Mouse (Mus musculus): ENCODE data around the gene Galnt17. TPM values are rescaled to one million over a fixed set of nuclear protein-coding genes. Genes with fewer than 3 reads are reported as not detected.

The Galnt17 gene
- polyA plus RNA-seq, 1 experiment from 2014 or later = 5.8 TPM

DNA sequence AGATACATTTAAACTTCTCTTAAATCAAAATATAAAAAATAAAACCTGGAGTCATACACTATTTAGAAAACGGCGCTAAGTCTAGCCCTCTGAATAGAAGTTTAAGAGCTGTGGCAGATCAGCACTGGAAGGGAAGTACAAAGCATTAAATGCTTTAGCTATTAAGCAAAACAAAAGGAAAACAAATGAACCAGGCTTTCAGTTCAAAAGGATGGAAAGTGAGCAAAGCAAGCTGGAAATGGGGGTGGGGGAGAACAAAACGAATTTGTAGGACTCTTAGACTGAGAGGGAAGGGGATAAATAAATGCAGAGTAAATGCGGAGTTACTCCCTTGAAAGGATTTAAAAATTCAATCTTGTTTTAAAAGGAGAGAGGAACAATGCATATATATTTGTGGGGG is 259.8 kb downstream of the Galnt17 start:
- H3K27ac ChIP-seq (replicated peaks; ENCODE audit: low read depth, low read length) = no peak overlapping the region
- H3K9ac ChIP-seq (replicated peaks; ENCODE audit: low read length) = no peak overlapping the region
- DNase-seq (no peak), ATAC-seq (ENCODE audit: low FRiP score, low TSS enrichment) (no peak)
- no peaks in the 10 kb centered on the region for H3K9me3 ChIP-seq (ENCODE audit: control insufficient read depth, low read length)
- H3K4me3 ChIP-seq (replicated peaks; ENCODE audit: low read depth, low read length) = no peak overlapping the region
- WGBS = 18% methylated on average over 4 of the region's 4 CpGs
- H3K4me2 ChIP-seq (ENCODE audit: low read length) = no peak overlapping the region
- H3K27me3 ChIP-seq (ENCODE audit: control insufficient read depth, insufficient read depth, low read length) = no peaks in the 10 kb centered on the region
- no peaks in the 10 kb centered on the region for H3K36me3 ChIP-seq (ENCODE audit: control insufficient read depth, insufficient read depth, low read length)
- H3K4me1 ChIP-seq (ENCODE audit: control insufficient read depth, insufficient read depth, low read length) = no peaks in the 10 kb centered on the region

DNA sequence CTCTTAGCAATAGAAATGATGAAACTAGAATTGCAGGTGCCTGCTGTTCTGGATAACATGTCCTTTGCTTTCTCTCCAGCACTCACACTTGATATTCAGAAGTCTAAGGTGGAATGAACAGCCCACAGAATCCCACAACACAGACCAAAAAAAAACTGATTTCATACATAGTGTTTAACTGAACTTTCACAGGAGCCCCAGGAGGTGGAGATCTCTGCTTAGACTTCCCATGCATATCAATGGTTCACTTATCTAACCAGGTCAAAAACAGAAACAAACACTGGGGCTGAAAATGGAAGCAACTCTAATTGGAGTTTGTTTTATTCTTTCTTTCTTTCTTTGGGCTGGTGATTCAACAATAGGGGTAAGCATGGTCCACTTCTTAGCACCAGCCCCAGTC is 265.2 kb downstream of the Galnt17 start:
- DNase-seq (no peak), ATAC-seq (ENCODE audit: low FRiP score, low TSS enrichment) (no peak)
- no peaks in the 10 kb centered on the region for H3K4me1 ChIP-seq (ENCODE audit: control insufficient read depth, insufficient read depth, low read length)
- H3K4me3 ChIP-seq (replicated peaks; ENCODE audit: low read depth, low read length) = no peak overlapping the region
- H3K36me3 ChIP-seq (ENCODE audit: control insufficient read depth, insufficient read depth, low read length) = no peaks in the 10 kb centered on the region
- no peaks in the 10 kb centered on the region for H3K27me3 ChIP-seq (ENCODE audit: control insufficient read depth, insufficient read depth, low read length)
- no peak overlapping the region for H3K4me2 ChIP-seq (ENCODE audit: low read length)
- no peaks in the 10 kb centered on the region for H3K9me3 ChIP-seq (ENCODE audit: control insufficient read depth, low read length)
- no peak overlapping the region for H3K27ac ChIP-seq (replicated peaks; ENCODE audit: low read depth, low read length)
- H3K9ac ChIP-seq (replicated peaks; ENCODE audit: low read length) = no peak overlapping the region

DNA sequence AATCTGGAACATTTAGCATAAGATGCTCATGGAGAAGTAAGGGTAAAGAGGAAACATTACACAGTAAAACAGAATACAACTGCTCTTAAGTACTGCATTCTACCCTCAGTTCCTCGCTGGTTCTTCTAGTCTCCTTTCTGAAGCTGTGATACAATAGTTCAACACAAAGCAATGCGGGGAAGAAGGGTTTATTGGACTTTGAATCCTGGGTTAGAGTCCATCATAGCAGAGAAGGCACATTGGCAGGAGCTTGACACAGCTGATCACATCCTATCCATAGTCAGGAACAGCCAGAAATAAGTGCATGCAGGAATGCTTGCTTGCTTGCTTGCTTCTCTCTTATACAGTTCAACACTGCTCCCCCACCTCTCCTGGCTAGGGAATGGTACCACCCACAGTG is 267.9 kb downstream of the Galnt17 start:
- no peak overlapping the region for H3K27ac ChIP-seq (replicated peaks; ENCODE audit: low read depth, low read length)
- no peaks in the 10 kb centered on the region for H3K9me3 ChIP-seq (ENCODE audit: control insufficient read depth, low read length)
- no peak overlapping the region for H3K4me3 ChIP-seq (replicated peaks; ENCODE audit: low read depth, low read length)
- no peaks in the 10 kb centered on the region for H3K4me1 ChIP-seq (ENCODE audit: control insufficient read depth, insufficient read depth, low read length)
- 88% methylated on average over 2 of the region's 2 CpGs for WGBS
- no peak for DNase-seq
- no peak overlapping the region for H3K4me2 ChIP-seq (ENCODE audit: low read length)
- ATAC-seq (ENCODE audit: low FRiP score, low TSS enrichment) = no peak
- H3K36me3 ChIP-seq (ENCODE audit: control insufficient read depth, insufficient read depth, low read length) = no peaks in the 10 kb centered on the region
- H3K9ac ChIP-seq (replicated peaks; ENCODE audit: low read length) = no peak overlapping the region
- H3K27me3 ChIP-seq (ENCODE audit: control insufficient read depth, insufficient read depth, low read length) = no peaks in the 10 kb centered on the region

DNA sequence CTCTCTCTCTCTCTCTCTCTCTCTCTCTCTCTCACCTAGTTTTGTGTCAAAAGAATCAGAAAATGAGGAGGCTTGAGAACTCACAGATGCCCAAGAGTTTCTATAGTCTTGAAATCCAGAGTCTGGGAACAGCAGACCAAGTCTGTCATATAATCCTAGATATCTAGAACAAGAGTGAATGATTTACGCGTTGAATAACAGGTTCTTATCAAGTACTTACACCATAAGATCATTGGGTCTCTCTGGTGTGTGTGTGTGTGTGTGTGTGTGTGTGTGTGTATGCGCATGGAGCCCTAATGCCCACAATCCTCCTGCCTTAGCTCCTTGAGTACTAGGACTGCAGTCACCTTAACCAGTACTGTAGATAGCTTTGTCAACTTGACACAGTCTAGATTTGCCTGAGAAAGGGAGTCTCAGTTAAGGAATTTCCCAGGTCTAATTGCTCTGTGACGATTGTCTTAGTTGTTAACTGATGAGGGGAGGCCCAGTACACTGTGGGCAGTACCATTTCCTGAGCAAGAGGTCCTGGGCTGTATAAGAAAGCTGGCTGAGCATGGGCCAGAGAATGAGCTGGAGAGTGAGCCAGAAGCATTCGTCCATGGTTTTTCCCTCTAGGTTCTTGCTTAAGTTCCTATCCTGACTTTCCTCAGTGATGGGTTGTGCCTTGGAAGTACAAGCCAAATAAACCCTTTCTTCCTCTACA is 268.5 kb downstream of the Galnt17 start:
- Histone ChIP-seq H3K4me3 (replicated peaks; ENCODE audit: low read depth, low read length) (no peak overlapping the region), H3K9ac (replicated peaks; ENCODE audit: low read length) (no peak overlapping the region), H3K4me1 (ENCODE audit: control insufficient read depth, insufficient read depth, low read length) (no peaks in the 10 kb centered on the region), H3K4me2 (ENCODE audit: low read length) (no peak overlapping the region), H3K9me3 (ENCODE audit: control insufficient read depth, low read length) (no peaks in the 10 kb centered on the region), H3K36me3 (ENCODE audit: control insufficient read depth, insufficient read depth, low read length) (no peaks in the 10 kb centered on the region), H3K27me3 (ENCODE audit: control insufficient read depth, insufficient read depth, low read length) (no peaks in the 10 kb centered on the region), H3K27ac (replicated peaks; ENCODE audit: low read depth, low read length) (no peak overlapping the region)
- ATAC-seq (ENCODE audit: low FRiP score, low TSS enrichment) (no peak), DNase-seq (no peak)
- WGBS = 90% methylated on average over 5 of the region's 5 CpGs

DNA sequence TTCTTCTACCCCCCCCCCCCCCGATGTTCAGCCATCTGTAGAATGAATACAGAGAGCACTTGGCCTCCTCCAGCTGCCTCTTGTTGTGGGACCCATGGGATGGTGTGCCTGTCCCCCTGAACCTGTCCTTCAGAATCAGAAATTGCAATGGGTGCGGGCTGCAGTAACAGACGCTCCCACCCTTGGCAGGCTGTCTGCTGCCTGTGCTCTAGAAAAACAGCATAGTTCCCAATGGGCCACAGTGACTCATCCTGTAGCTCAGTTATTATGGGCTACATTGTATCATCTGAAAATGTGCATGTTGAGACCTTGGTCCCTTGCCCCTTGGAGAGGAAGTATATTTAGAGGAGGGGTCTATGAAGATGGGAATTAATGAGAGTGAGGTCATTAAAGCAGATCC is 283.8 kb downstream of the Galnt17 start:
- DNase-seq = no peak
- Histone ChIP-seq H3K4me1 (ENCODE audit: control insufficient read depth, insufficient read depth, low read length) (peaks cover 9% of the 10 kb centered on the region), H3K27ac (replicated peaks; ENCODE audit: low read depth, low read length) (no peak overlapping the region), H3K9me3 (ENCODE audit: control insufficient read depth, low read length) (no peaks in the 10 kb centered on the region), H3K9ac (replicated peaks; ENCODE audit: low read length) (no peak overlapping the region), H3K4me2 (ENCODE audit: low read length) (no peak overlapping the region), H3K36me3 (ENCODE audit: control insufficient read depth, insufficient read depth, low read length) (no peaks in the 10 kb centered on the region), H3K27me3 (ENCODE audit: control insufficient read depth, insufficient read depth, low read length) (no peaks in the 10 kb centered on the region), H3K4me3 (replicated peaks; ENCODE audit: low read depth, low read length) (no peak overlapping the region)
- no peak for ATAC-seq (ENCODE audit: low FRiP score, low TSS enrichment)
- 83% methylated on average over 3 of the region's 3 CpGs for WGBS

DNA sequence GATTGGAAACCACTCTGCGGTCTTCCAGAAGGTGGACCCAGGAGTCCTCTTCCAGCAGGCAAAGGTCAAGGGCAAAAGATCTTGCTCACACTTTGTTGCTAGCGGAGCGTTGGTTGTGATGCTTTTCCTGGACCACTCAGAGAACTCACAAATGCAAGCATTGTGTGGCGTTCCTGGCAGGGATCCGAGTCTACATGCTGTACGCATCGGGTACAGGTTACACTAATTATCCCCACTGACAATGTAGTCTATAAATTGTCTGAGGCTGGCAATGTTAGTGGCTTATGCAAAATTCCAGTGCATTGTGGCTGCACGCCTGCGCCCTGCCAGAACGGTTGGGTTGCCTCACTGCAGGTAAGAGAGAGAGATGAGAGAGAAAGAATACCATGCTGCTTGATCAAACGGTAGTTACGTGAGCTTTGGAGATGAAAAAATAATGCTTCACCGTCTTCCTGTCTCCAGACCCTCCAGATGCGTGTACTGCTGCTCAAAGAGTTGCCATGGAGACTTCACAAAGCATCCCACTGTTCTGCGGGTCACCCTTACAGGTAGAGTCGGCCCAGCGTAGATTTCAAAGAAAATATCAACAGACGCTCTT is 285.8 kb downstream of the Galnt17 start:
- peaks cover 16% of the 10 kb centered on the region for H3K4me1 ChIP-seq (ENCODE audit: control insufficient read depth, insufficient read depth, low read length)
- no peak overlapping the region for H3K4me3 ChIP-seq (replicated peaks; ENCODE audit: low read depth, low read length)
- peak overlapping the region; percentile 39; the same call in 1 of the 2 replicates for H3K27ac ChIP-seq (replicated peaks; ENCODE audit: low read depth, low read length)
- H3K9me3 ChIP-seq (ENCODE audit: control insufficient read depth, low read length) = no peaks in the 10 kb centered on the region
- ATAC-seq (ENCODE audit: low FRiP score, low TSS enrichment) (no peak), DNase-seq (peak; percentile 65)
- H3K9ac ChIP-seq (replicated peaks; ENCODE audit: low read length) = no peak overlapping the region
- no peaks in the 10 kb centered on the region for H3K27me3 ChIP-seq (ENCODE audit: control insufficient read depth, insufficient read depth, low read length)
- no peaks in the 10 kb centered on the region for H3K36me3 ChIP-seq (ENCODE audit: control insufficient read depth, insufficient read depth, low read length)
- no peak overlapping the region for H3K4me2 ChIP-seq (ENCODE audit: low read length)
- WGBS = 60% methylated on average over 18 of the region's 18 CpGs

DNA sequence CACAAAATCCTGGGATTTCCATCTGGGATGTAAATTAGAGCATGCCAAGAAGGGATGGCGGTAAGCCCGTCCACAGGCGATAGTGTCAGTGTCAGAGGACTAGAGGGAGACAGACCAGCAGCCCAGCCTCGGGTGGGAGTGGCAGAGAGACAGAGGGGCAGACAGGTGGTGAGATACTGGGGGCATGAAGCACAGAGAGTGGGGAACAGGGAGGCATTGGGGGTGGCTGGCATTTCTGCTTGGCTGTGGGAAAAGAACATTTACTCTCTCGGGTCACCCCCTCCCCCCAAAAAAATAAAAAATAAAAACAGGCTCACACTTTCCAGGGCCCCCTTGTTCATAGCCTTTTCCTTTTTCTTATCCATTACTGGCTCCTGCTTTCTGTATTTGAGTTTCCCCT is 287.4 kb downstream of the Galnt17 start:
- H3K9ac ChIP-seq (replicated peaks; ENCODE audit: low read length) = no peak overlapping the region

DNA sequence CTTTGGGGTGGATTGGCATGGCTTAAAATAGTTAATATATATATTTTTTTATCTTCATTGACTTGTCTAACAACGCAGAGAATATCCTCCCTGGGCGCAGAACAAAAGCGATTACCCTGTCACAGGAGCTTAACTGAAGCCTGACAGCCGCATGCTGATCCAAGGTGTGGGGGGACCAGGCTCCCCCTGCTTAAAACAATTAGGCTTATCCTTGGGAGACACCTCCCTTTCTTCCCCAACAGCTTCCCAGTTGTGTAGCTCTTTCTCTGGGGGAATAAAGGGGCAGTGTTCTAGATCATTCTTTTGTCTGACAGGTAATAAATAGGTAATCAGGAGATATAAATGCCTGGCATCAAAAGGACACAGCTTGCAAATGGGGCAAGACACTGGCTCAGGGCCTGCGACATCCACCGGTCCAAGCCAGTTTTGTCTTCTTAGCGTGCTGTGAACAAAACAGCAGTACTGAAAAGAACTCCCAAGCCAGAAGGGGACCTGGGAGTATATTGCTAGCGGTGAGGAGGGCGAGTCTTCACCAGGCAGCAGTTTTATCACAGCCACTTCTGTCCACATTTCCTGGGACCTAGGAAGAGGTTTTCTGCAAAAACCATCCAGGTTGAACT is 288.8 kb downstream of the Galnt17 start:
- no peaks in the 10 kb centered on the region for H3K27me3 ChIP-seq (ENCODE audit: control insufficient read depth, insufficient read depth, low read length)
- H3K27ac ChIP-seq (replicated peaks; ENCODE audit: low read depth, low read length) = peak overlapping the region; percentile 32
- 11% methylated on average over 9 of the region's 9 CpGs for WGBS
- no peaks in the 10 kb centered on the region for H3K9me3 ChIP-seq (ENCODE audit: control insufficient read depth, low read length)
- DNase-seq = peak; percentile 66
- H3K4me1 ChIP-seq (ENCODE audit: control insufficient read depth, insufficient read depth, low read length) = peaks cover 16% of the 10 kb centered on the region
- no peak overlapping the region for H3K4me2 ChIP-seq (ENCODE audit: low read length)
- no peaks in the 10 kb centered on the region for H3K36me3 ChIP-seq (ENCODE audit: control insufficient read depth, insufficient read depth, low read length)
- no peak overlapping the region for H3K4me3 ChIP-seq (replicated peaks; ENCODE audit: low read depth, low read length)
- ATAC-seq (ENCODE audit: low FRiP score, low TSS enrichment) = no peak
- H3K9ac ChIP-seq (replicated peaks; ENCODE audit: low read length) = no peak overlapping the region

More for the DNA sequence above, 287.4 kb downstream of the Galnt17 start:
- DNase-seq (no peak), ATAC-seq (ENCODE audit: low FRiP score, low TSS enrichment) (no peak)
- 43% methylated on average over 5 of the region's 5 CpGs for WGBS
- H3K27ac ChIP-seq (replicated peaks; ENCODE audit: low read depth, low read length) = no peak overlapping the region
- no peaks in the 10 kb centered on the region for H3K27me3 ChIP-seq (ENCODE audit: control insufficient read depth, insufficient read depth, low read length)
- peaks cover 16% of the 10 kb centered on the region for H3K4me1 ChIP-seq (ENCODE audit: control insufficient read depth, insufficient read depth, low read length)
- no peaks in the 10 kb centered on the region for H3K9me3 ChIP-seq (ENCODE audit: control insufficient read depth, low read length)
- H3K36me3 ChIP-seq (ENCODE audit: control insufficient read depth, insufficient read depth, low read length) = no peaks in the 10 kb centered on the region
- H3K4me2 ChIP-seq (ENCODE audit: low read length) = no peak overlapping the region
- H3K4me3 ChIP-seq (replicated peaks; ENCODE audit: low read depth, low read length) = no peak overlapping the region

DNA sequence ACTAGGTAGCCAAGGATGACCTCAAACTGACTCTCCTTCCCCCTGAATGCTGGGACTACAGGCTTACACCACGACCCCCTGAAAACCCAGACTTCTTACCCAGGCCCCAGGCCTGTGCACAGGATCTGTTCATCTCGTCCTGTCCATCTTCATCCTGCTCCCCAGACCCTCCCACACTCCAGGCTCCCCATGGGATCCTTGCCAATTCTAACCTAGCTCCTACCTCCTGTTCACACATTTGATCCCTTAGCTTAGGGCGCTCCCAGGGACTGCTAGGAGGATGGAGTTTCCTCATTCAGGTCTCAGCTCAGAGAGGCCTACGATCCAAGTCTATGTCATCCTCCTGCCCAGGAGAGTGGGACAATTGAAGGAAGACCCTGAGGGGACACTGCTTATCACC is 292.2 kb downstream of the Galnt17 start:
- no peaks in the 10 kb centered on the region for H3K9me3 ChIP-seq (ENCODE audit: control insufficient read depth, low read length)
- no peak for ATAC-seq (ENCODE audit: low FRiP score, low TSS enrichment)
- WGBS = 84% methylated on average over 4 of the region's 4 CpGs

More for the DNA sequence above, 292.2 kb downstream of the Galnt17 start:
- H3K27ac ChIP-seq (replicated peaks; ENCODE audit: low read depth, low read length) = no peak overlapping the region
- H3K9ac ChIP-seq (replicated peaks; ENCODE audit: low read length) = no peak overlapping the region
- H3K4me2 ChIP-seq (ENCODE audit: low read length) = no peak overlapping the region
- H3K36me3 ChIP-seq (ENCODE audit: control insufficient read depth, insufficient read depth, low read length) = no peaks in the 10 kb centered on the region
- peaks cover 8% of the 10 kb centered on the region for H3K4me1 ChIP-seq (ENCODE audit: control insufficient read depth, insufficient read depth, low read length)
- no peak for DNase-seq
- no peak overlapping the region for H3K4me3 ChIP-seq (replicated peaks; ENCODE audit: low read depth, low read length)
- H3K27me3 ChIP-seq (ENCODE audit: control insufficient read depth, insufficient read depth, low read length) = no peaks in the 10 kb centered on the region
